Mouse (Mus musculus) adrenal gland, postnatal 14 days (tissue): ENCODE measurements around the gene Klk1b1. TPM values are rescaled to one million over a fixed set of nuclear protein-coding genes. Genes with fewer than 3 reads are reported as not detected.
"Not testable (repeated sequence)": the region's sequence is repeated elsewhere in the genome, so short reads cannot be mapped to it uniquely, and the experiment has no call there.

ENCODE experiments used
- DNase-seq: peaks from one replicate; pipeline ENCODE4 v3.0.0; 2021; ENCODE audit warnings: mixed read lengths
- total RNA-seq: library from RNA; stranded (reverse); gene quantifications from 2 replicates; pipeline ENCODE4 v1.2.3, GENCODE M21; 2021

Klk1b1 gene
- total RNA-seq, 1 experiment from 2014 or later: not detected

- no peak for DNase-seq
Measured at GRCm38 (mm10) chr7:44004847-44005246, 38.3 kb downstream of the Klk1b1 start.

- not testable (repeated sequence) for DNase-seq
Measured at GRCm38 (mm10) chr7:44011868-44012267, 45.3 kb downstream of the Klk1b1 start, which contains the start of gene Klk1b26. Gene Klk1b26 (plus strand): TSS chr7:44012168.

DNA sequence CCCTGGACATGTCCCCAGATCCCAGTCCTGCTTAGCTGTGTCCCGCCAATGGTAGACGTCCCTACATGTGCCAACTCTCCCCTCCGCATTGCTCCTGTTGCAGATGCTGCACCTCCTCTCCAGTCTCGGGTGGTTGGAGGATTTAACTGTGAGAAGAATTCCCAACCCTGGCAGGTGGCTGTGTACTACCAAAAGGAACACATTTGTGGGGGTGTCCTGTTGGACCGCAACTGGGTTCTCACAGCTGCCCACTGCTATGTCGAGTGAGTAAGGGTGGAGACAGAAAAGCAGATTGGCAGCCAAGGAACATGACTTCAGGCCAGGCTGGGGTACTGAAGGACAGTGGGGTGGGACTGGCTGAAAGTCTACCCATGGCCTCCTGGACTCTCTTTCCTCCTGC lies 48.1 kb downstream of the Klk1b1 start:
- not testable (repeated sequence) for DNase-seq

DNA sequence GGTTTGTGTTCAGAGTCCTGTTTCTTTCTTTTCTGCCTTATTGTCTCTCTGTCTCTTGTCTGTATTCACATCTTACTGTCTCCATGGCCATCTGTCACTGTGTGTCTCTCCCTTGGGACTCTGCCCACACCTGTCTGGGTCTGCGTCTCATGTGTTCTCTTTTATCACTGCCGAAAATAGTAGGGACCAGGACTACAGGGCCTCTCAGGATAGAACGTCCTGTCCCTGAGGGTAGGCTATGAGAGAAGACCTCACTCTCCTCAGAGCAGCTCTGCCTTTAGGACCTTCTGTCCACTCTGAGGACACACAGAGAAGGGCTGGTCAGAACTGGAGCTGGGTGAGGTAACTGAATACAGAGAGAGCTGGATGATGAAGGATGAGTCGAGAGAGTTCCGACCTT lies 48.5 kb downstream of the Klk1b1 start:
- no peak for DNase-seq

Other genes starting within 250 kb of the Klk1b1 start
- gene Klk12, start 197.9 kb upstream of the Klk1b1 start, total RNA-seq: not detected in 2 replicates
- gene Klk11, start 192.1 kb upstream of the Klk1b1 start, total RNA-seq: not detected in 2 replicates
- 0.26 TPM in 1 of 2 replicates, not detected in the other for gene Klk10, start 185.7 kb upstream of the Klk1b1 start, total RNA-seq
- not detected in 2 replicates for gene Klk9, start 174.9 kb upstream of the Klk1b1 start, total RNA-seq
- gene Klk8, start 169.2 kb upstream of the Klk1b1 start, total RNA-seq: 5.0 and 7.3 TPM in 2 replicates
- not detected in 2 replicates for gene Klk7, start 155.5 kb upstream of the Klk1b1 start, total RNA-seq
- not detected in 2 replicates for gene Klk6, start 142.3 kb upstream of the Klk1b1 start, total RNA-seq
- gene Klk5, start 124.8 kb upstream of the Klk1b1 start, total RNA-seq: not detected in 2 replicates
- gene Klk4, start 85.6 kb upstream of the Klk1b1 start, total RNA-seq: not detected in 2 replicates
- gene Klk15, start 33.0 kb upstream of the Klk1b1 start, total RNA-seq: not detected in 2 replicates
- not detected in 2 replicates for gene Klk1b8, start 16.1 kb upstream of the Klk1b1 start, total RNA-seq
- gene Klk1b9, start 9.3 kb downstream of the Klk1b1 start, total RNA-seq: not detected in 2 replicates
- not detected in 2 replicates for gene Klk1b11, start 29.1 kb downstream of the Klk1b1 start, total RNA-seq
- not detected in 2 replicates for gene Klk1b26, start 45.4 kb downstream of the Klk1b1 start, total RNA-seq
- not detected in 2 replicates for gene Klk1b27, start 85.5 kb downstream of the Klk1b1 start, total RNA-seq
- not detected in 2 replicates for gene Klk1b21, start 135.6 kb downstream of the Klk1b1 start, total RNA-seq
- not detected in 2 replicates for gene Klk1b22, start 145.9 kb downstream of the Klk1b1 start, total RNA-seq
- gene Klk1b16, start 170.0 kb downstream of the Klk1b1 start, total RNA-seq: not detected in 2 replicates
- gene Klk1b24, start 221.5 kb downstream of the Klk1b1 start, total RNA-seq: not detected in 2 replicates
- not detected in 2 replicates for gene Klk1b3, start 231.4 kb downstream of the Klk1b1 start, total RNA-seq
- gene Klk1b4, start 240.7 kb downstream of the Klk1b1 start, total RNA-seq: not detected in 2 replicates
- gene Klk1b5, start 249.2 kb downstream of the Klk1b1 start, total RNA-seq: not detected in 2 replicates